Mouse (Mus musculus): ENCODE data around the gene Ttc26.

The Ttc26 gene

GRCm38 (mm10) chr6:38381129-38381771 is at the start of gene Ttc26:
Gene Ttc26 (plus strand): TSS chr6:38381469.
- peak; percentile 83 for DNase-seq

GRCm38 (mm10) chr6:38335264-38335663 is 46.0 kb upstream of the Ttc26 start:
- DNase-seq, result no peak

GRCm38 (mm10) chr6:38337166-38337705 is 44.0 kb upstream of the Ttc26 start:
- DNase-seq, result no peak

GRCm38 (mm10) chr6:38337951-38338350 is 43.3 kb upstream of the Ttc26 start:
- DNase-seq, result no peak

GRCm38 (mm10) chr6:38339078-38339477 is 42.2 kb upstream of the Ttc26 start:
- no peak for DNase-seq

- peak; percentile 51 for DNase-seq
Observed at GRCm38 (mm10) chr6:38341751-38342665, 39.3 kb upstream of the Ttc26 start.

GRCm38 (mm10) chr6:38342666-38342992 is 38.6 kb upstream of the Ttc26 start:
- no peak for DNase-seq

GRCm38 (mm10) chr6:38343581-38343980 is 37.7 kb upstream of the Ttc26 start:
- no peak for DNase-seq

GRCm38 (mm10) chr6:38344006-38344670 is 37.1 kb upstream of the Ttc26 start:
- no peak for DNase-seq

- no peak for DNase-seq
Observed at GRCm38 (mm10) chr6:38345796-38346195, 35.5 kb upstream of the Ttc26 start.

GRCm38 (mm10) chr6:38347875-38348274 is 33.4 kb upstream of the Ttc26 start:
- no peak for DNase-seq

GRCm38 (mm10) chr6:38348811-38349453 is 32.3 kb upstream of the Ttc26 start:
- no peak for DNase-seq

GRCm38 (mm10) chr6:38349806-38350205 is 31.5 kb upstream of the Ttc26 start:
- DNase-seq, result no peak

- DNase-seq, result no peak
Observed at GRCm38 (mm10) chr6:38351930-38352329, 29.3 kb upstream of the Ttc26 start.

- DNase-seq, result no peak
Observed at GRCm38 (mm10) chr6:38352451-38352850, 28.8 kb upstream of the Ttc26 start.

GRCm38 (mm10) chr6:38353181-38353580 is 28.1 kb upstream of the Ttc26 start:
- no peak for DNase-seq

- DNase-seq, result peak; percentile 20
Observed at GRCm38 (mm10) chr6:38353811-38354722, 27.2 kb upstream of the Ttc26 start, which contains the start of gene Zc3hav1. Gene Zc3hav1 (minus strand): TSS chr6:38354603.

GRCm38 (mm10) chr6:38354723-38355353 is 26.4 kb upstream of the Ttc26 start:
- no peak for DNase-seq

GRCm38 (mm10) chr6:38355354-38355823 is 25.9 kb upstream of the Ttc26 start:
- DNase-seq, result no peak

- no peak for DNase-seq
Observed at GRCm38 (mm10) chr6:38355862-38356261, 25.4 kb upstream of the Ttc26 start.

Measured in cerebellum, adult 8-10 months (tissue).